Mouse (Mus musculus) limb, embryonic 13.5 days (tissue): ENCODE measurements at regions not wholly inside any gene's neighbourhood (a gene's known extent, or its start where the extent isn't known, plus 50 kb on each side); places are given as distances from the start of the nearest gene placed in this dataset.

Experiments used
- ATAC-seq: fragments of 200-750 bp; cut with Nextera tagmentation; 2 replicates; pipeline ENCODE4 v1.8.0; 2017; ENCODE audit warnings: low read depth, moderate number of reproducible peaks, moderate TSS enrichment; ENCODE audit not compliant: low FRiP score
- H3K27ac ChIP-seq: fragments of 300-500 bp; sonication (generic); 2 replicates; pipeline ENCODE4 v1.5.1; 2015; ENCODE audit warnings: inconsistent platforms, mild to moderate bottlenecking, moderate library complexity
- H3K27me3 ChIP-seq: fragments of 300-500 bp; sonication (generic); 2 replicates; pipeline ENCODE4 v1.6.1; 2015; ENCODE audit warnings: mild to moderate bottlenecking, inconsistent platforms
- H3K36me3 ChIP-seq: fragments of 300-500 bp; sonication (generic); 2 replicates; pipeline ENCODE4 v1.6.1; 2015; ENCODE audit warnings: inconsistent platforms, mild to moderate bottlenecking, moderate library complexity
- H3K4me1 ChIP-seq: fragments of 300-500 bp; sonication (generic); 2 replicates; pipeline ENCODE4 v1.6.1; 2015; ENCODE audit warnings: inconsistent platforms
- H3K4me2 ChIP-seq: fragments of 300-500 bp; sonication (generic); replicated peaks from 2 replicates; pipeline ENCODE4 v1.6.1; 2015; ENCODE audit warnings: inconsistent platforms, mild to moderate bottlenecking, moderate library complexity
- H3K4me3 ChIP-seq: fragments of 300-500 bp; sonication (generic); 2 replicates; pipeline ENCODE4 v1.5.1; 2015; ENCODE audit warnings: moderate library complexity, mild to moderate bottlenecking, inconsistent platforms
- H3K9ac ChIP-seq: fragments of 300-500 bp; sonication (generic); 2 replicates; pipeline ENCODE4 v1.6.1; 2015; ENCODE audit warnings: mild to moderate bottlenecking, inconsistent platforms
- H3K9me3 ChIP-seq: fragments of 300-500 bp; sonication (generic); 2 replicates; pipeline ENCODE4 v1.6.1; 2016; ENCODE audit warnings: inconsistent platforms
- WGBS: fragments of 180-500 bp; shearing (Covaris S2); methylation state at CpG from one replicate; pipeline ENCODE4 v1.1.7; 2015; 5-methylcytosine and 5-hydroxymethylcytosine counted together

- Histone ChIP-seq H3K36me3 (no peaks in the 10 kb centered on the region), H3K27ac (no peak overlapping the region), H3K27me3 (no peaks in the 10 kb centered on the region), H3K9me3 (no peaks in the 10 kb centered on the region), H3K4me2 (no peak overlapping the region), H3K4me1 (no peaks in the 10 kb centered on the region), H3K4me3 (no peak overlapping the region), H3K9ac (no peak overlapping the region)
- no peak for ATAC-seq
- 87% methylated on average over 2 of the region's 2 CpGs for WGBS
These were observed 106.3 kb downstream of the Cysltr2 start for GRCm38 (mm10) chr14:72942571-72942970.

DNA sequence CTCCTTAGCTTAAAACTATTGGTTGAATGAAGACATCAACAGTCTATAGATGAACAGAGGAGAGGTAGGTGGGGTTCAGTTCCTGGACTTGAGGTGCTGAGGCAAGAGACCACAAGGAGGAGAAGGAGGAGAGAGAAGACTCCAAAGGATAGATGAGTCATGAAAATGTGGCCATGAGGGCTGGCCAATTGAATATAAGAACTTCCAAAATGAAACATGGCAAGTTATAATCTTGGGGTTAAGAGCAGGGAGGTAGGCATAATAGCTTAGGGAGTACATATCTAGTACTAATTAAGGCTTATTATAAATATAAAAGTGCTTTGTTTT lies 109.9 kb downstream of the Cysltr2 start:
- Histone ChIP-seq H3K4me1 (no peaks in the 10 kb centered on the region), H3K27me3 (no peaks in the 10 kb centered on the region), H3K36me3 (no peaks in the 10 kb centered on the region), H3K9me3 (no peaks in the 10 kb centered on the region), H3K4me3 (no peak overlapping the region), H3K27ac (no peak overlapping the region), H3K9ac (no peak overlapping the region), H3K4me2 (no peak overlapping the region)
- no peak for ATAC-seq

DNA sequence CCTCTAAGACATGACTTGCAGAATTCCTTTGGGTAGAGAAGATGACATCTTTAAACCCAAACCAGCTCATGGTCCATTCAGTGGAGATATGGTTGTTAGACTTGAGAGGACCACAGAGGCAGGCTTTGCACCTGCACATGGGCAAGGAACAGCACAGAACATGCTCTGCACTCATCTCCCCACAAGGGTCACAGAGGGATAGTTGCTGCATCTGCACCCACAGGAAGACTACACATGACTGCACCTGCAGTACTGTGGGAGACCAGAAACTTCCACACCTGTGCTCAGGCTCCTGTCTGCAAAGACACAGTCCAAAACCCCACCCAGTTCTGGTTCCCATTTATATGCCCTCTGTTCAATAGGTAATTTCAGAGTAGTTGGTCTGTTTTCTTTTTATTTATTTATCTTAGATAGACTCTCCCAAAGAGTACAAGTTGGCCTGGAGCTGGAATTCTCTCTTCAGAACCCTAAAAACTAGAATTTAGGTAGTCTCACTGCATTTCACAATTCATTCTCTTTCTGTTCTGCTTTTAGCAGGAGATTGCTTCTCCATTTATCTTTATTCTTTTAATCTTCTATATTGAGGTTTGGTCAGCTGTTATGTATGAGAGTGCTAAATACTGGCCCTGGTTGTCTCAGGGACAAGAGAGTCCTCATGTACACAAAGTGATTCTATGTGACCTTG lies 110.4 kb downstream of the Cysltr2 start:
- Histone ChIP-seq H3K9me3 (no peaks in the 10 kb centered on the region), H3K4me1 (no peaks in the 10 kb centered on the region), H3K36me3 (no peaks in the 10 kb centered on the region), H3K27me3 (no peaks in the 10 kb centered on the region), H3K4me3 (no peak overlapping the region), H3K4me2 (no peak overlapping the region), H3K27ac (no peak overlapping the region), H3K9ac (no peak overlapping the region)
- no peak for ATAC-seq

DNA sequence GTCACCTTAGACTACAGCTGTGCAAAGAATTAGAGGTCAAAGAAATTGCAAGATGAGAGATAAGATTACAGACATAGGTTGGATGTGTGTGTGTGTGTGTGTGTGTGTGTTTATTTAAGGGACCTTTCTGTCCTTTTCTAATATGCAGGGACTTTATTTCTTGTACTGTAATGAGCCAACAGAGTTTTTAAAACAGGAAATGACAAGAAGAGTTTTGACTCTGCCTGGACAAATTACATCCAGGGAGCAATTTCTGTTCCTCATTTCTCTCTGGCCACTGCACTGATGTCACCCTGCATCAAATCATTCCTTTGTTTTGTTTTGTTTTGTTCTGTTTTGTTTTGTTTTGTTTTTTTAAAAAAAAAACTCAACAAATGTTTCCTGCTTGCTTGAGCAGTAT lies 115.3 kb downstream of the Cysltr2 start:
- no peak overlapping the region for H3K27ac ChIP-seq
- H3K36me3 ChIP-seq, result no peaks in the 10 kb centered on the region
- H3K9ac ChIP-seq, result no peak overlapping the region
- no peaks in the 10 kb centered on the region for H3K9me3 ChIP-seq
- H3K4me1 ChIP-seq, result no peaks in the 10 kb centered on the region
- H3K27me3 ChIP-seq, result no peaks in the 10 kb centered on the region
- no peak overlapping the region for H3K4me3 ChIP-seq
- no peak overlapping the region for H3K4me2 ChIP-seq
- no peak for ATAC-seq

GRCm38 (mm10) chr14:72932296-72932695 lies 116.6 kb downstream of the Cysltr2 start:
- 56% methylated on average over 9 of the region's 9 CpGs for WGBS
- peak; percentile 44; the same call in 1 of the 2 replicates for ATAC-seq
- H3K4me1 ChIP-seq, result no peaks in the 10 kb centered on the region
- no peaks in the 10 kb centered on the region for H3K9me3 ChIP-seq
- H3K4me2 ChIP-seq, result no peak overlapping the region
- no peak overlapping the region for H3K9ac ChIP-seq
- H3K4me3 ChIP-seq, result no peak overlapping the region
- no peaks in the 10 kb centered on the region for H3K36me3 ChIP-seq
- no peaks in the 10 kb centered on the region for H3K27me3 ChIP-seq
- H3K27ac ChIP-seq, result no peak overlapping the region

- Histone ChIP-seq H3K27ac (no peak overlapping the region), H3K4me1 (no peaks in the 10 kb centered on the region), H3K9me3 (no peaks in the 10 kb centered on the region), H3K27me3 (no peaks in the 10 kb centered on the region), H3K36me3 (no peaks in the 10 kb centered on the region), H3K9ac (no peak overlapping the region), H3K4me3 (no peak overlapping the region), H3K4me2 (no peak overlapping the region)
- 84% methylated on average over 11 of the region's 11 CpGs for WGBS
- no peak for ATAC-seq
These were observed 147.6 kb downstream of the Cysltr2 start for GRCm38 (mm10) chr14:72901171-72901926.

GRCm38 (mm10) chr14:72899630-72900029 lies 149.3 kb downstream of the Cysltr2 start:
- Histone ChIP-seq H3K9ac (no peak overlapping the region), H3K4me2 (no peak overlapping the region), H3K4me3 (no peak overlapping the region), H3K36me3 (no peaks in the 10 kb centered on the region), H3K27ac (no peak overlapping the region), H3K4me1 (no peaks in the 10 kb centered on the region), H3K27me3 (no peaks in the 10 kb centered on the region), H3K9me3 (no peaks in the 10 kb centered on the region)
- whole genome bisulfite sequencing, result 95% methylated on average over 4 of the region's 4 CpGs
- no peak for ATAC-seq

- H3K36me3 ChIP-seq, result no peaks in the 10 kb centered on the region
- WGBS, result 72% methylated on average over 2 of the region's 2 CpGs
- H3K9me3 ChIP-seq, result no peaks in the 10 kb centered on the region
- no peak overlapping the region for H3K4me3 ChIP-seq
- H3K9ac ChIP-seq, result no peak overlapping the region
- H3K4me2 ChIP-seq, result no peak overlapping the region
- no peak overlapping the region for H3K27ac ChIP-seq
- H3K27me3 ChIP-seq, result no peaks in the 10 kb centered on the region
- no peak for ATAC-seq
- H3K4me1 ChIP-seq, result no peaks in the 10 kb centered on the region
These were observed 156.6 kb downstream of the Cysltr2 start for GRCm38 (mm10) chr14:72892316-72892715.

DNA sequence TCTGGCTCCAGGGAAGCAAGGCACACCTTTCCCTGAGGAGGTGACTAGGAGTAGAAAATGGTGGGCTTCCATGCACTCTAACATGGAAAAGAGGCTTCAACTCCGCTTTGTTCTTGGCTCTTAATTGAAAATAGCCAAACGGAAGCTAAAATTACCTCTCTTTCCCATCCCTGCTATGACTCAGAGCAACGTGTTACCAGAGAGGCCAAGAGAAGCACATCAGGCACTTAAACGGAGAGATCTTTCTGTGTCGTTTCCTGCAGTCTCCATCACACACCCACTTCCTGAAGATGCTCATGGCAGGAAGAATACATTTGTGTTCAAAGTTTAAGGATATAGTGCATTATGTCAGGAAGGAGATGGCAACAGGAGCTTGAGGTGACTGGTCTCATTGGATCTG lies 159.3 kb downstream of the Cysltr2 start:
- WGBS, result 64% methylated on average over 5 of the region's 5 CpGs
- Histone ChIP-seq H3K4me2 (no peak overlapping the region), H3K9ac (no peak overlapping the region), H3K27me3 (no peaks in the 10 kb centered on the region), H3K36me3 (no peaks in the 10 kb centered on the region), H3K9me3 (no peaks in the 10 kb centered on the region), H3K4me1 (no peaks in the 10 kb centered on the region), H3K27ac (no peak overlapping the region), H3K4me3 (no peak overlapping the region)
- no peak for ATAC-seq

DNA sequence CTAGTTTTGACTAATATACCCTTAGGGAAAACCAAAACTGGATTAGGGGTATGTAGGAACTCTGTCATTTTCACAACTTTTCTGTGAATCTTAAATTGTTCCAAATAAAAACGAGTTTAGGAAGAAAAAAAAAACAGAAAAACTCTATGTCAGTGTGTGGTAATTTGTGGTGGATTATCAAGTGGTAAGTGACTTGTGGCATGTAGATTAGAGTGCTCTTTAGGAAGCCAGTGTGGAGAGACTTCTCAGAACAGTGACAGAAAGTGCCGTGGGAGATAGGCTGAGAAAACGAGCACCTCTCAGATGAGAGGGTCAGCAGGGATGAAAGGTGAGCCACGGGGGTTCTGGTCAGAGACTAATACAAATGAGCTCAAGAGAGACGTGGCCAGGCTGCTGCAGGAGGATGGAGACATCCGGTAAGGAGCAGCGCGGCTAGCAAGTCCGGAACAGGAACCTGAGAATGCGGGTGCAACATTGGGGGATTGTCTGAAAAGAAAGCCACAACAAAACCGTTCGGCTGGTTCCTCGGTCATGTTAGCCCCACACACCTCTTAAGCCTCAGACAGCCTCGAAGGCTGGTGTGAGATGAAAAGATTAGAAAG lies 161.3 kb downstream of the Cysltr2 start:
- Histone ChIP-seq H3K36me3 (no peaks in the 10 kb centered on the region), H3K9ac (no peak overlapping the region), H3K27me3 (no peaks in the 10 kb centered on the region), H3K4me2 (no peak overlapping the region), H3K4me1 (no peaks in the 10 kb centered on the region), H3K9me3 (no peaks in the 10 kb centered on the region), H3K4me3 (no peak overlapping the region), H3K27ac (no peak overlapping the region)
- WGBS, result 43% methylated on average over 14 of the region's 14 CpGs
- no peak for ATAC-seq

DNA sequence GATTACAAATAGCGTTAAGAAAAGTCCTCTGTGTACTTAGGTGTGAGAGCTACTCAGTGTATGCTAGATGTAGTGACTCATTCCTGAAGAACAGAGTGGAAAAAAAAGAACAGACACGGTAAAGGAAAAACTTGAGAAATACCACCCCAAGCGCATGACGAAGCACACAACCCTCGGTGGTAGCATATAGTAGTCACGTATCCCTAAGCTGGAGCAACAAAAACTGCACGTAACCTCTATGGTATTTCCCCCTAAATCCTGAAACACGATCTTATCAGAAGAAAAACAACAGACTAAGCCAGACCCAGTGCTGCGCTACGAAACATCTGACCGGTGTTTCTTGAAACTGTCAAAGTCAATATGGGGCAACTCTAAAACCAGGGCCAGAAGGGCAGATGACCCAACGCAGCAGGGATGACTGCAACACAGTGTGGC lies 162.0 kb downstream of the Cysltr2 start:
- Histone ChIP-seq H3K27me3 (no peaks in the 10 kb centered on the region), H3K36me3 (no peaks in the 10 kb centered on the region), H3K4me1 (no peaks in the 10 kb centered on the region), H3K9me3 (no peaks in the 10 kb centered on the region), H3K9ac (no peak overlapping the region), H3K4me3 (no peak overlapping the region), H3K27ac (no peak overlapping the region), H3K4me2 (no peak overlapping the region)
- WGBS, result 43% methylated on average over 12 of the region's 12 CpGs
- ATAC-seq, result 0 out of 2 replicates have a peak, but pooled peaks have one; percentile 36

DNA sequence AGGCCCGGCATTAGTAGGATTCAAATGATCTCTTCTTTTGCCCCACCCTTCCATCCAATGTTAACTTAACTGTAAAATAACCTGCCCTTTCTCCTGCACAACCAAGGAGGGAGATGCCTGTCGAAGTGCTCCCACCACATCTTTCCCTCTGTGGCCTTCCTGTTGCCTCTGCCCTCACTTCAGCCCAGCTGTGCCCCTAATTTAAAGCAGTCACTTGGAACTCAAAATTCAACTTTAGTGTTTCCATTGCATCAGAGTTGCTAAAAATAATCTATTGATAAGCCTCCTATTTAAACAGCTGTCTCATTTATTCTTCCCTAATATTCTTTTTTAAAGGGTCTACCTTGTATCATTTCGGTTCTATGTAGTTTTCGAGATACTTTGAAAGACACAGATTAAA lies 163.1 kb downstream of the Cysltr2 start:
- no peak overlapping the region for H3K4me2 ChIP-seq
- 82% methylated on average over 4 of the region's 4 CpGs for WGBS
- no peak overlapping the region for H3K4me3 ChIP-seq
- no peak overlapping the region for H3K9ac ChIP-seq
- no peaks in the 10 kb centered on the region for H3K4me1 ChIP-seq
- H3K27ac ChIP-seq, result no peak overlapping the region
- no peaks in the 10 kb centered on the region for H3K27me3 ChIP-seq
- ATAC-seq, result no peak
- no peaks in the 10 kb centered on the region for H3K36me3 ChIP-seq
- no peaks in the 10 kb centered on the region for H3K9me3 ChIP-seq

- no peak overlapping the region for H3K4me3 ChIP-seq
- H3K9me3 ChIP-seq, result no peaks in the 10 kb centered on the region
- H3K27me3 ChIP-seq, result no peaks in the 10 kb centered on the region
- no peaks in the 10 kb centered on the region for H3K4me1 ChIP-seq
- H3K4me2 ChIP-seq, result no peak overlapping the region
- H3K27ac ChIP-seq, result no peak overlapping the region
- WGBS, result 77% methylated on average over 4 of the region's 4 CpGs
- H3K9ac ChIP-seq, result no peak overlapping the region
- no peak for ATAC-seq
- H3K36me3 ChIP-seq, result no peaks in the 10 kb centered on the region
These were observed 164.4 kb downstream of the Cysltr2 start for GRCm38 (mm10) chr14:72884561-72884960.
